Mouse (Mus musculus) spleen, postnatal 14 days (tissue): ENCODE measurements at regions not wholly inside any gene's neighbourhood (a gene's known extent, or its start where the extent isn't known, plus 50 kb on each side); places are given as distances from the start of the nearest gene placed in this dataset.

Experiments used
- DNase-seq, 2 experiments: peaks; one replicate each; pipeline ENCODE4 v3.0.0; 2021 to 2022; ENCODE audit warnings: low spot score in 2 of 2

GRCm38 (mm10) chr1:184394559-184395194, 337.7 kb downstream of the Hlx start:
- no peak for DNase-seq

- DNase-seq = no peak
Observed at GRCm38 (mm10) chr1:184384088-184384823, 348.2 kb downstream of the Hlx start.

- DNase-seq = no peak
Observed at GRCm38 (mm10) chr1:184378665-184379064, 344.6 kb upstream of the 1700056E22Rik start.

GRCm38 (mm10) chr1:184365026-184365425, 330.9 kb upstream of the 1700056E22Rik start:
- DNase-seq = no peak

GRCm38 (mm10) chr1:184358226-184358568, 324.1 kb upstream of the 1700056E22Rik start:
- no peak for DNase-seq

- no peak for DNase-seq
Observed at GRCm38 (mm10) chr1:184357474-184358225, 323.5 kb upstream of the 1700056E22Rik start.

- DNase-seq = no peak
Observed at GRCm38 (mm10) chr1:184353832-184354449, 319.8 kb upstream of the 1700056E22Rik start.

GRCm38 (mm10) chr1:184351760-184352159, 317.7 kb upstream of the 1700056E22Rik start:
- no peak for DNase-seq

GRCm38 (mm10) chr1:184344829-184345228, 310.7 kb upstream of the 1700056E22Rik start:
- DNase-seq = no peak

- DNase-seq = no peak
Observed at GRCm38 (mm10) chr1:184335952-184336351, 301.9 kb upstream of the 1700056E22Rik start.

GRCm38 (mm10) chr1:184335281-184335680, 301.2 kb upstream of the 1700056E22Rik start:
- no peak for DNase-seq

GRCm38 (mm10) chr1:184334818-184335217, 300.7 kb upstream of the 1700056E22Rik start:
- DNase-seq = no peak

- DNase-seq = no peak
Observed at GRCm38 (mm10) chr1:184333086-184333485, 299.0 kb upstream of the 1700056E22Rik start.

- DNase-seq = no peak
Observed at GRCm38 (mm10) chr1:184330516-184331350, 296.6 kb upstream of the 1700056E22Rik start.

GRCm38 (mm10) chr1:184326191-184326590, 292.1 kb upstream of the 1700056E22Rik start:
- no peak for DNase-seq

- DNase-seq = no peak
Observed at GRCm38 (mm10) chr1:184324234-184324633, 290.1 kb upstream of the 1700056E22Rik start.

- DNase-seq = no peak
Observed at GRCm38 (mm10) chr1:184320521-184321177, 286.5 kb upstream of the 1700056E22Rik start.

- DNase-seq = no peak
Observed at GRCm38 (mm10) chr1:184310185-184310815, 276.2 kb upstream of the 1700056E22Rik start.

- no peak for DNase-seq
Observed at GRCm38 (mm10) chr1:184304813-184305212, 270.7 kb upstream of the 1700056E22Rik start.

GRCm38 (mm10) chr1:184304204-184304603, 270.1 kb upstream of the 1700056E22Rik start:
- no peak for DNase-seq
